Mouse (Mus musculus) G1E (cell line): ENCODE data around the gene Mal.

ENCODE experiments used
- CTCF ChIP-seq: IDR thresholded peaks from 2 replicates; pipeline ENCODE4 v1.5.1; 2012; ENCODE audit warnings: low read depth, low read length, inconsistent platforms, mixed read lengths
- POLR2AphosphoS5 ChIP-seq: IDR thresholded peaks from 2 replicates; pipeline ENCODE4 v1.6.1; 2012; ENCODE audit warnings: low read depth, low read length, inconsistent platforms; ENCODE audit not compliant: insufficient replicate concordance

GRCm38 (mm10) chr2:127622065-127622464, 34.4 kb downstream of the Mal start:
- TF ChIP-seq CTCF (no peak), POLR2AphosphoS5 (no peak)
